Mouse (Mus musculus) embryonic facial prominence, embryonic 13.5 days (tissue): ENCODE results near the gene Elmo1. TPM values are rescaled to one million over a fixed set of nuclear protein-coding genes. Genes with fewer than 3 reads are reported as not detected.

ENCODE experiments used
- ATAC-seq: fragments of 200-750 bp; cut with Nextera tagmentation; 2 replicates; pipeline ENCODE4 v1.8.0; 2017; ENCODE audit warnings: low read depth; ENCODE audit not compliant: insufficient number of reproducible peaks, insufficient read depth, low FRiP score, low TSS enrichment
- H3K27ac ChIP-seq: fragments of 300-500 bp; sonication (generic); 2 replicates; pipeline ENCODE4 v1.5.1; 2015; ENCODE audit warnings: moderate library complexity, mild to moderate bottlenecking, inconsistent platforms
- H3K27me3 ChIP-seq: fragments of 300-500 bp; sonication (generic); 2 replicates; pipeline ENCODE4 v1.6.1; 2015; ENCODE audit warnings: mild to moderate bottlenecking, inconsistent platforms
- H3K36me3 ChIP-seq: fragments of 300-500 bp; sonication (generic); 2 replicates; pipeline ENCODE4 v1.6.1; 2015; ENCODE audit warnings: mild to moderate bottlenecking, inconsistent platforms
- H3K4me1 ChIP-seq: fragments of 300-500 bp; sonication (generic); 2 replicates; pipeline ENCODE4 v1.6.1; 2015; ENCODE audit warnings: inconsistent platforms
- H3K4me2 ChIP-seq: fragments of 300-500 bp; sonication (generic); 2 replicates; pipeline ENCODE4 v1.6.1; 2015; ENCODE audit warnings: moderate library complexity, mild to moderate bottlenecking, inconsistent platforms
- H3K4me3 ChIP-seq: fragments of 300-500 bp; sonication (generic); 2 replicates; pipeline ENCODE4 v1.5.1; 2015; ENCODE audit warnings: mild to moderate bottlenecking, inconsistent platforms
- H3K9ac ChIP-seq: fragments of 300-500 bp; sonication (generic); 2 replicates; pipeline ENCODE4 v1.6.1; 2015; ENCODE audit warnings: mild to moderate bottlenecking, inconsistent platforms
- H3K9me3 ChIP-seq: fragments of 300-500 bp; sonication (generic); 2 replicates; pipeline ENCODE4 v1.6.1; 2016; ENCODE audit warnings: inconsistent platforms
- WGBS: fragments of 180-500 bp; shearing (Covaris S2); methylation state at CpG from one replicate; pipeline ENCODE4 v1.1.7; 2015; ENCODE audit warnings: mixed read lengths; 5-methylcytosine and 5-hydroxymethylcytosine counted together
- polyA plus RNA-seq: library from polyadenylated mRNA; unstranded; fragments of >200 nt; fragmentation: Nextera tagmentation; extraction: Ambion mirVana; gene quantifications from 2 replicates; pipeline ENCODE4 v1.2.1, GENCODE M21; 2015

The Elmo1 gene
- polyA plus RNA-seq, 1 experiment from 2014 or later = 15.6 TPM

DNA sequence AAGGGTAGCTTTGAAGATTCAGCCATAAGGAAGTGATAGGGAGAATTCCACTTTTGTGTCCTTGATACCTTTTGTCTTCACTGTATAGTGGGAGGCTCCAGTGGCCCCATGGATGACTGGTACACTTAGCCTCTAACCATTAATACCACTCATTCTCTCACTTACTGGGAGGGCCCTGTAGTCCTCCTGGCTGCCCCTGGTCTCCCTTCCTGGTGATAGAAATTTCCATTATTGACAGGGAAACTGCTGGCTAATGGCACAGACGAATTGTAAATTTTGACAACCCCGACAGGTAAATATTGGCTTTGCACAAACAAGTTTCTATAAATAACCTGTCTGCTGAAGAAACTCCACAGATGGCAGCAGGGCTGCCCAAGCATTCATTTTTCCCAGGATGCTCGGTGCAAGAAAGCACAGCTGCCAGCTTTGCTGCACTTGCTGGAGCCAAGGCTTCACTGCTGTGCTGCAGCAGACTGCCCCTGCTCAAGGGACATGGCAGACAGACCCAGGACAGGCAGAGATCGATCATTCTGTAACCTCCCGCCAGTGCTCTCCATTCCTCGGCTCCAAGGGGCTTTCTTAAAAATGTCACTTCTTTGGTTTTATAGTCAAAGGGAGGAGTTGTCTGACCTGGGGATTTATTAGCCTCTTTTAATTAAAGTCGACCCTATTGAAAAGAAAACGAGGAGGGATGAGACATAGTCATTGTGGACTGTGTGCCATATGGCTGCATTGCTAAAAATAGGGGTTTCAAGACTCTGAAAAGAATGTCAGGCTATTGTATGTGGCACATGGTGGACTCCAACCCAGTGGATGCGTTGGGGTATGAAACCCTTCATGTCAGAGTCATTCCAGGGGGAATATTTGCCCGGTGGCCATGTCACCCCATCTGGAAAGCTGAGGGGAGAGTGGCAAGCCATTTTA lies 422.2 kb downstream of the Elmo1 start:
- no peaks in the 10 kb centered on the region for H3K27me3 ChIP-seq
- H3K4me1 ChIP-seq = no peaks in the 10 kb centered on the region
- no peaks in the 10 kb centered on the region for H3K36me3 ChIP-seq
- ATAC-seq = no peak
- no peak overlapping the region for H3K4me2 ChIP-seq
- no peak overlapping the region for H3K27ac ChIP-seq
- WGBS = 76% methylated on average over 10 of the region's 10 CpGs
- no peaks in the 10 kb centered on the region for H3K9me3 ChIP-seq
- no peak overlapping the region for H3K4me3 ChIP-seq
- no peak overlapping the region for H3K9ac ChIP-seq

DNA sequence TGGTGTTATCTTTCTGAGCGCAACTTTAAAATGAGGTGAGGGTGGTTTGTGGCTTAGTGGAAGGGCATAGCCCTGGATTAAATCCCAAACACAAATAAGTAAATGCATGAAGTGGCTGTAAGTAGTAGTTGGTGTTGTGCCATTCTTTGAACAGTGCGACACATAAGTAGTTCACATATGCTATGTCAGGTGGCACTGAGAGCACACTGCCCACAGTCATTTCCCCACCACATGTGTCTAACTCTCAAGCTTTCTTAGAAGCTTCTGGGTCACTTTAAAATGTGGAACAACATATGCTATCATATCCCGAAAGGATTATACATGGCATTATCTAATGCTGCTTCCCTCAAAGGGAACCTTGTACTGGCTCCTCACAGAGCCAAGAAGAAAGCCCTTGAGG lies 424.3 kb downstream of the Elmo1 start:
- no peaks in the 10 kb centered on the region for H3K27me3 ChIP-seq
- no peak overlapping the region for H3K4me3 ChIP-seq
- no peaks in the 10 kb centered on the region for H3K4me1 ChIP-seq
- ATAC-seq = no peak
- WGBS = 90% methylated on average over 3 of the region's 3 CpGs
- no peak overlapping the region for H3K27ac ChIP-seq
- H3K36me3 ChIP-seq = no peaks in the 10 kb centered on the region
- H3K4me2 ChIP-seq = no peak overlapping the region
- H3K9me3 ChIP-seq = no peaks in the 10 kb centered on the region
- H3K9ac ChIP-seq = no peak overlapping the region

DNA sequence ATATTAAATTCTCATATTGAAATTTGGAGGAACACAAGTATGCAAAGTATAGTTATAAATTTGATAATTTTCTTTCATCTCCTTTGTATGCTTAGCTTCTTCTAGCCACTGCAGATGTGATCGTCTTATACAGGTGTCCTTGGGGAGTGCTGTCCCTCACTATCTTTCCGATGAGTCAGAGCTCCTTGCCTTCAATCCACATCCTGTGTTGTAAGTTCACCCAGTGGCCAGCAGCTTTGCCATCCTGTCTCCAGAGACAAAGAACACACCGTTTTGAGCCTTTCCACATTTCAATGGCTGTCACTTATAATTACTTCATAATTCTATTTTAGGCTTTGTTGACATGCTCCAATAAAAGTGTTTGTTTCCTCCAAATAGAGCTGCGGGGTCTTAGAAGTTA lies 425.7 kb downstream of the Elmo1 start:
- H3K9me3 ChIP-seq = no peaks in the 10 kb centered on the region
- H3K4me1 ChIP-seq = 0 out of 2 replicates have a peak, but pooled peaks cover 4% of the 10 kb centered on the region
- no peak overlapping the region for H3K27ac ChIP-seq
- H3K9ac ChIP-seq = no peak overlapping the region
- H3K4me3 ChIP-seq = no peak overlapping the region
- ATAC-seq = no peak
- WGBS = 69% methylated on average over 4 of the region's 4 CpGs
- no peak overlapping the region for H3K4me2 ChIP-seq
- no peaks in the 10 kb centered on the region for H3K27me3 ChIP-seq
- no peaks in the 10 kb centered on the region for H3K36me3 ChIP-seq

DNA sequence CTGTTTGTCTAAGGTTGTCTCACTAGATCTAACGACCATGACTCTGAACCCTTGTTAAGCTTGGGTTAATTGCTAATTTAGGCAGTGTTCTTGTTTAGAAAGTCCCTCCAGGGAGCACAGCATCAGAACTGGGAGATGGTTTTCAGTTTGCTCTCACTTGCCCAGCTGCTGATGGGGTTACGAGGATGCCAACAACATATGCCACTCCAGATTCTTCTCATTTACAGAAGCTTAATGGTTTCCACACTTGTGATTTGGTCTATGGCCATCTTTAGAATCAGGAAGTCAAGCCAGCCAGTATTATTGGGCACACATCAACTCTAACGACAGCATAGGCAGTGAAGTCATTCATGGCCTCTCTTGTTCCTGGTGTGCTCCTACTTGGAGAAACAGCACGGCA lies 427.3 kb downstream of the Elmo1 start:
- Histone ChIP-seq H3K4me2 (no peak overlapping the region), H3K4me3 (no peak overlapping the region), H3K27me3 (no peaks in the 10 kb centered on the region), H3K36me3 (no peaks in the 10 kb centered on the region), H3K9ac (no peak overlapping the region), H3K4me1 (0 out of 2 replicates have a peak, but pooled peaks cover 4% of the 10 kb centered on the region), H3K9me3 (no peaks in the 10 kb centered on the region), H3K27ac (no peak overlapping the region)
- 67% methylated on average over 4 of the region's 4 CpGs for WGBS
- ATAC-seq = no peak

DNA sequence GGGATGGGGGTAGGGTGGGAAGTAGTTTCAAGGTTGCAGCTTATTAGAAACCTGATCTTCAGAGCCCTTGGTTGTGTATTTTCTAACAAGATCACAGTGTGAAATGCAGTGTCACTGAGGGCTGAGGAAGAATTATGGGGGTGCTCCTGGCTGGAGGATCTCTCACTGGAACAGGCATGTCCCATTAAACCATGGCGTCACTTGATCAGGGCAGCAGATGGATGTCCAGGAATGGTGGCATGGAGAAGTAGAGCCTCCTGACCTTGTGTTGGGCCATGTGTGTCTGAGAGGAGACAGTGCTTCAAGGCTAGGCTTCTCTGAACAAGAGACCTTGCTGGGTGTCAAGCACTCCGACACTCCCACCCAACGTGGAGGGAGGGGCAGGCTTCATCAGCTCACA lies 431.1 kb downstream of the Elmo1 start:
- Histone ChIP-seq H3K27me3 (no peaks in the 10 kb centered on the region), H3K4me1 (0 out of 2 replicates have a peak, but pooled peaks cover 4% of the 10 kb centered on the region), H3K9me3 (no peaks in the 10 kb centered on the region), H3K4me2 (no peak overlapping the region), H3K9ac (no peak overlapping the region), H3K27ac (no peak overlapping the region), H3K36me3 (no peaks in the 10 kb centered on the region), H3K4me3 (no peak overlapping the region)
- ATAC-seq = no peak
- 87% methylated on average over 3 of the region's 3 CpGs for WGBS

DNA sequence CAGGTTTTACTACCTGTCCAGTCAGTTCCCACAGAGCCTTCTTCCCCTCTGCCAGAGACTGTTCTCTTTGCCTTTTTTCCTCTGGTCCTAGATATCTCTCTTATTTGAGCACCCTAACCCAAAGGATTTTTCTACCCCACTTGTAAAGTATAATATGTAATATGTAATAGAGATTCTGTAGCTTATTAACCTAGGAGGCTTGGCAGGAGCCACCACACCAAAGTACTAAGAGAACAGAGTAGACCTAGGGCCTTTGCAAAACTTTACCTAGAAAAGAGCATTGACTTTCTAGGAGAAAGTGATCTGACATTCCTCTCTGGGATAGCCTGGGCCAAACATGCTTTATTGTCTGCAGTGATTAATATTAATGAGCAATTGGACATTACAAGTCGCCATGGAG lies 433.3 kb downstream of the Elmo1 start:
- 78% methylated on average over 1 of the region's 1 CpGs for WGBS
- H3K4me3 ChIP-seq = no peak overlapping the region
- no peak overlapping the region for H3K4me2 ChIP-seq
- no peak overlapping the region for H3K9ac ChIP-seq
- no peaks in the 10 kb centered on the region for H3K36me3 ChIP-seq
- no peak for ATAC-seq
- H3K4me1 ChIP-seq = 0 out of 2 replicates have a peak, but pooled peaks cover 4% of the 10 kb centered on the region
- no peak overlapping the region for H3K27ac ChIP-seq
- no peaks in the 10 kb centered on the region for H3K9me3 ChIP-seq
- no peaks in the 10 kb centered on the region for H3K27me3 ChIP-seq

DNA sequence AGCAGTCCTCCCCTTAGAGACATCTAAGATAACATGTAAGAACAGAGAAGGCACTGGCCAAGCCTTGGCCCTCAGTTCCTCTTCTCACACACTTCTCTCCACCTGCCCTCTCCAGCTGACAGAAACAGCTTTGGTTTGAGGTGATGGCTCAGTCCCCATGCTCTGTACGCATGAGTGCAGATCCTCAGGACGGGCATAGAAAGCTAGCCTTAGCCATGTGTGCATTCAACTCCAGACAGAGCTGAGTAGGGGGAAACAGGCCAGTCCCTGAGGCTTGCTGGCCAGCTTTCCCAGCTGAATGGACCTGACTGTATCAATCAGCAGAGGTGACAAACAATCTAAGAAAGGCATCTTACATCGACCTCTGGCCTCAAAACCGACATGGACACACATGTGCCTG lies 435.4 kb downstream of the Elmo1 start:
- no peak for ATAC-seq
- H3K9ac ChIP-seq = no peak overlapping the region
- no peak overlapping the region for H3K4me3 ChIP-seq
- H3K4me1 ChIP-seq = 0 out of 2 replicates have a peak, but pooled peaks cover 2% of the 10 kb centered on the region
- no peaks in the 10 kb centered on the region for H3K27me3 ChIP-seq
- no peaks in the 10 kb centered on the region for H3K9me3 ChIP-seq
- H3K27ac ChIP-seq = no peak overlapping the region
- H3K4me2 ChIP-seq = no peak overlapping the region
- 80% methylated on average over 4 of the region's 4 CpGs for WGBS
- H3K36me3 ChIP-seq = no peaks in the 10 kb centered on the region

DNA sequence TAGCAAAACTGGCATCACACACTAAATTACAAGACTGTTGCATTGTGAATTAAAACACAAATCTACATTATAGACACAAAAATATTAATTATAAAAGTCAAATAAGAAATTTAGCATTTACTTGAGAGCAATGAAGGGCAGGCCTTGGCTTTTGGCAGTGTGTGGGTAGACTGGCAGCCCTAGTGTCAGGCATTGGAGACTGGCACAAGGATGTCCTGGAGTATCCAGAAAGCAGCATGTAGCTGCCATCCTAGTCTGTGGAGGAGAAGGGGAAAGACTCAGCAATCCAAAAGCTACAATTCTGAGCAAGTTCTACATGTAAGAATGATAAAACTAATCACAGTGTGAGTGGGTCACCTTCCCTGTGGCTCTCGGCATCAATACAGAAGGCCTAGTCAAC lies 446.7 kb downstream of the Elmo1 start:
- no peaks in the 10 kb centered on the region for H3K4me1 ChIP-seq
- H3K9ac ChIP-seq = no peak overlapping the region
- H3K36me3 ChIP-seq = no peaks in the 10 kb centered on the region
- WGBS = 100% methylated on average over 1 of the region's 1 CpGs
- no peaks in the 10 kb centered on the region for H3K9me3 ChIP-seq
- no peak for ATAC-seq
- H3K4me2 ChIP-seq = no peak overlapping the region
- H3K27me3 ChIP-seq = no peaks in the 10 kb centered on the region
- H3K4me3 ChIP-seq = no peak overlapping the region
- H3K27ac ChIP-seq = no peak overlapping the region

DNA sequence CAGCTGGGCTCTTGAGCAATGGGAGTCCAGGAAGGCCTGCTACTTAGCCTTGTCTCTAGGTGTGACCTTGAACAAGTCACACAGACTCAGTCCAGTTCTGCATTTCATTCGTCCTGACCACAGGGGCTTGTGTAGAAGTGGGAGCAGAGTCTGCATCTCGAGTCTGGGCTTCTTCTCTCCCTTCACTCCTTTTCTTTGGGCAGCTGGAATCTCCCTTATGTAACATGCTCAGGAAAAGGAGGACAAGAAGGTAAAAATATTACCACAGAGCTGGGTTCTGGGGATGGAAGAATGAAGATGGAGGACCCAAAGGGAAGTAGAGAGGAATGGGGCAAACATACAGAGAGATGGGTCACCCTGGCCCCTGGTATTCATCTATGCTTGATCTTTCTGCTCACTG lies 447.1 kb downstream of the Elmo1 start:
- Histone ChIP-seq H3K27ac (no peak overlapping the region), H3K4me1 (no peaks in the 10 kb centered on the region), H3K9ac (no peak overlapping the region), H3K9me3 (no peaks in the 10 kb centered on the region), H3K27me3 (no peaks in the 10 kb centered on the region), H3K4me2 (no peak overlapping the region), H3K36me3 (no peaks in the 10 kb centered on the region), H3K4me3 (no peak overlapping the region)
- WGBS = 70% methylated on average over 2 of the region's 2 CpGs
- ATAC-seq = no peak

DNA sequence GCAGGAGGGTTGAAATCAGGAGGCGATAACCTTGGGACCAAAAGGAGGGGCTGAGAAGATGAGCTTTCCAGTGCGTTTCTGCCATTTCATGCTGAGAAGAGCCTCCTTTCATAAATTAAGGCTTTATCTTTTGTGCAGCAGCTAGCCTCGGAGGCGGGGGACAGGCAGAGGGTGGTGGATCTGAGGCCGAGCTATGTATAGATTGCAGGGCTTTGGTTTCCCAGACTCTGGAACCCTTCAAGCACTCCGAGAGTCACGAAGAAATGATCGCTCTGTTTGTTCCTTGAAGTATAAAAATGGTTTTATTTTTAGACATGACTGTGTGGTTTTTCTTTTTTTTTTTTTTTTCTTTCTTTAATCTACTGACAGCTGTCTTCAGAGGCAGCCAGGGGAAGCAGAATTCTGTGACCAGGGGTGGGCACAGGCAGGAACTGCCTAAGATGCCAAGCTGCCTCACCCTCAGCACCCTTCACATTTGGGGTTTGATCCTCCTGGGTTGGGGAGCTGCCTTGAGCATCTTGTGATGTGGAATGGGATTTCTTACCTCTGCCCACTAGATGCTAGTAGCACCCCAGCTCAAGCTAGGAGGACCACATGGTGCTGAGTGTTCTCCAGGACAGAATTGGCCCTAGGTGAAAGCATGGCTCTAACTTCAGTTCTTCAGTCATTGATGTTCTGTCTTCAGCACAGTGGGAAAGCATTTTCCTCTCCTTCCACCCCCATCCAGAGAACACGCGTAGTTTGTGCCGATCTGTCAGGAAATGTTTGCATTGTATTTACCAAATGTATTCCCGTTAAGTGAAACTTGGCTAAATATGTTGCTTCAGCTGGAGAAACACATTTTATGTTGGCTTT lies 448.0 kb downstream of the Elmo1 start:
- Histone ChIP-seq H3K27ac (no peak overlapping the region), H3K4me2 (no peak overlapping the region), H3K9ac (no peak overlapping the region), H3K4me3 (no peak overlapping the region), H3K36me3 (no peaks in the 10 kb centered on the region), H3K9me3 (no peaks in the 10 kb centered on the region), H3K27me3 (no peaks in the 10 kb centered on the region), H3K4me1 (no peaks in the 10 kb centered on the region)
- 64% methylated on average over 12 of the region's 12 CpGs for WGBS
- ATAC-seq = no peak

DNA sequence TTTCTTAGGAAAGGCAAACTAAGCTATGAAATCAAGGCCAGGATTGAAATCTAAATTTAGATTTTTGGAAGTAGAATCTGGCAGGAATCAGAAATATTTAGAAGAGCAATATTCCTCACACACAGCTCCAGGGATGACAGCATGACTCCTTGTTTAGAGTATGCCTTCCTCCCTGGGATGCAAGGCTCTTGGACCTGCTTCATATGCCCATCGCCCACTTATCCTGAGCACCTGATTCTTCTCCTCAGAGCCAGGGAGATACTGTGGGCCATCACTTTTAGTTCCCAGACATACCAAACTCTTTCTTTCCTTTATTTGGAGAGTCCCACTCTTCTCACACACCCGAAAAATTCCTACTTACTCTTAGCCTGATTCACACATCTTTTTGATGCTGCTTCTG lies 449.2 kb downstream of the Elmo1 start:
- Histone ChIP-seq H3K36me3 (no peaks in the 10 kb centered on the region), H3K4me2 (no peak overlapping the region), H3K27ac (no peak overlapping the region), H3K9me3 (no peaks in the 10 kb centered on the region), H3K27me3 (no peaks in the 10 kb centered on the region), H3K4me3 (no peak overlapping the region), H3K9ac (no peak overlapping the region), H3K4me1 (no peaks in the 10 kb centered on the region)
- ATAC-seq = no peak
- WGBS = 88% methylated on average over 2 of the region's 2 CpGs
